Mouse (Mus musculus) liver, embryonic 15.5 days (tissue): ENCODE measurements around the gene Sbno1. TPM values are rescaled to one million over a fixed set of nuclear protein-coding genes. Genes with fewer than 3 reads are reported as not detected.
A peak's percentile ranks its signal among the peaks of the same experiment; 100 is the strongest.

Source experiments
- ATAC-seq: fragments of 200-750 bp; cut with Nextera tagmentation; 2 replicates; pipeline ENCODE4 v1.8.0; 2017; ENCODE audit warnings: moderate number of reproducible peaks, mild to moderate bottlenecking, moderate library complexity; ENCODE audit not compliant: insufficient read depth
- H3K27ac ChIP-seq: fragments of 300-500 bp; sonication (generic); replicated peaks from 2 replicates; pipeline ENCODE4 v1.5.1; 2015; ENCODE audit warnings: mild to moderate bottlenecking, inconsistent platforms
- H3K27me3 ChIP-seq: fragments of 300-500 bp; sonication (generic); 2 replicates; pipeline ENCODE4 v1.6.1; 2015; ENCODE audit warnings: mild to moderate bottlenecking, inconsistent platforms
- H3K36me3 ChIP-seq: fragments of 300-500 bp; sonication (generic); replicated peaks from 2 replicates; pipeline ENCODE4 v1.6.1; 2015; ENCODE audit warnings: moderate library complexity, mild to moderate bottlenecking, inconsistent platforms
- H3K4me1 ChIP-seq: fragments of 300-500 bp; sonication (generic); replicated peaks from 2 replicates; pipeline ENCODE4 v1.6.1; 2015; ENCODE audit warnings: inconsistent platforms
- H3K4me2 ChIP-seq: fragments of 300-500 bp; sonication (generic); 2 replicates; pipeline ENCODE4 v1.6.1; 2015; ENCODE audit warnings: moderate library complexity, mild to moderate bottlenecking, inconsistent platforms
- H3K4me3 ChIP-seq: fragments of 300-500 bp; sonication (generic); replicated peaks from 2 replicates; pipeline ENCODE4 v1.5.1; 2015; ENCODE audit warnings: mild to moderate bottlenecking, inconsistent platforms
- H3K9ac ChIP-seq: fragments of 300-500 bp; sonication (generic); 2 replicates; pipeline ENCODE4 v1.6.1; 2015; ENCODE audit warnings: moderate library complexity, mild to moderate bottlenecking, inconsistent platforms
- H3K9me3 ChIP-seq: fragments of 300-500 bp; sonication (generic); replicated peaks from 2 replicates; pipeline ENCODE4 v1.6.1; 2016; ENCODE audit warnings: inconsistent platforms
- WGBS: fragments of 180-500 bp; shearing (Covaris S2); methylation state at CpG from one replicate; pipeline ENCODE4 v1.1.7; 2015; ENCODE audit warnings: mixed read lengths; ENCODE audit not compliant: insufficient replicate concordance; 5-methylcytosine and 5-hydroxymethylcytosine counted together
- polyA plus RNA-seq: library from polyadenylated mRNA; unstranded; fragments of >200 nt; fragmentation: Nextera tagmentation; extraction: Ambion mirVana; gene quantifications from 2 replicates; pipeline ENCODE4 v1.2.1, GENCODE M21; 2015

Gene Sbno1
- polyA plus RNA-seq, 1 experiment from 2014 or later, result 35.3 TPM

- H3K4me1 ChIP-seq, result peaks cover 43% of the 10 kb centered on the region
Measured at GRCm38 (mm10) chr5:124453339-124454081, 27.7 kb upstream of the Sbno1 start.

GRCm38 (mm10) chr5:124452494-124453228 lies 26.9 kb upstream of the Sbno1 start:
- ATAC-seq, result no peak
- Histone ChIP-seq H3K4me1 (peaks cover 52% of the 10 kb centered on the region), H3K9ac (no peak overlapping the region), H3K4me2 (no peak overlapping the region), H3K9me3 (no peaks in the 10 kb centered on the region), H3K27me3 (no peaks in the 10 kb centered on the region), H3K4me3 (no peak overlapping the region), H3K27ac (no peak overlapping the region), H3K36me3 (peaks cover 100% of the 10 kb centered on the region)
- 78% methylated on average over 15 of the region's 15 CpGs for WGBS

More at GRCm38 (mm10) chr5:124453339-124454081, 27.7 kb upstream of the Sbno1 start:
- Histone ChIP-seq H3K4me2 (no peak overlapping the region), H3K9ac (no peak overlapping the region), H3K9me3 (no peaks in the 10 kb centered on the region), H3K27ac (no peak overlapping the region), H3K27me3 (no peaks in the 10 kb centered on the region), H3K36me3 (peaks cover 100% of the 10 kb centered on the region), H3K4me3 (no peak overlapping the region)
- 89% methylated on average over 13 of the region's 13 CpGs for WGBS
- ATAC-seq, result no peak

- peaks cover 70% of the 10 kb centered on the region for H3K4me1 ChIP-seq
- H3K4me3 ChIP-seq, result 0 out of 2 replicates have a peak overlapping the region, but pooled peaks have one; percentile 14
- peak overlapping the region; percentile 19; the same call in 1 of the 2 replicates for H3K9ac ChIP-seq
- no peaks in the 10 kb centered on the region for H3K27me3 ChIP-seq
- peak overlapping the region; percentile 54 for H3K4me2 ChIP-seq
- no peaks in the 10 kb centered on the region for H3K9me3 ChIP-seq
- ATAC-seq, result peak; percentile 63
- peaks cover 92% of the 10 kb centered on the region for H3K36me3 ChIP-seq
- peak overlapping the region; percentile 83 for H3K27ac ChIP-seq
- 63% methylated on average over 16 of the region's 16 CpGs for WGBS
Measured at GRCm38 (mm10) chr5:124450641-124451340, 25.0 kb upstream of the Sbno1 start.

- peaks cover 72% of the 10 kb centered on the region for H3K4me1 ChIP-seq
- H3K27ac ChIP-seq, result peak overlapping the region; percentile 83
- peak overlapping the region; percentile 7; the same call in 1 of the 2 replicates for H3K4me3 ChIP-seq
- 68% methylated on average over 7 of the region's 7 CpGs for WGBS
- ATAC-seq, result no peak
- H3K4me2 ChIP-seq, result peak overlapping the region; percentile 54
- H3K9me3 ChIP-seq, result no peaks in the 10 kb centered on the region
- no peaks in the 10 kb centered on the region for H3K27me3 ChIP-seq
- peak overlapping the region; percentile 19; the same call in 1 of the 2 replicates for H3K9ac ChIP-seq
- H3K36me3 ChIP-seq, result peaks cover 84% of the 10 kb centered on the region
Measured at GRCm38 (mm10) chr5:124450051-124450450, 24.2 kb upstream of the Sbno1 start.

GRCm38 (mm10) chr5:124449494-124449893 lies 23.7 kb upstream of the Sbno1 start:
- no peaks in the 10 kb centered on the region for H3K9me3 ChIP-seq
- H3K4me1 ChIP-seq, result peaks cover 78% of the 10 kb centered on the region
- H3K36me3 ChIP-seq, result peaks cover 79% of the 10 kb centered on the region
- H3K9ac ChIP-seq, result no peak overlapping the region; the same call in 1 of the 2 replicates
- no peaks in the 10 kb centered on the region for H3K27me3 ChIP-seq
- H3K27ac ChIP-seq, result peak overlapping the region; percentile 83
- H3K4me2 ChIP-seq, result peak overlapping the region; percentile 27
- no peak for ATAC-seq
- H3K4me3 ChIP-seq, result no peak overlapping the region
- 73% methylated on average over 6 of the region's 6 CpGs for WGBS

GRCm38 (mm10) chr5:124446301-124446881 lies 20.6 kb upstream of the Sbno1 start:
- ATAC-seq, result peak; percentile 67
- under 1% methylated on average over 15 of the region's 15 CpGs for WGBS
- no peaks in the 10 kb centered on the region for H3K27me3 ChIP-seq
- peaks cover 94% of the 10 kb centered on the region for H3K4me1 ChIP-seq
- H3K9me3 ChIP-seq, result no peaks in the 10 kb centered on the region
- H3K4me3 ChIP-seq, result peak overlapping the region; percentile 89
- H3K27ac ChIP-seq, result peak overlapping the region; percentile 93
- peak overlapping the region; percentile 99 for H3K4me2 ChIP-seq
- peaks cover 59% of the 10 kb centered on the region for H3K36me3 ChIP-seq
- peak overlapping the region; percentile 93 for H3K9ac ChIP-seq

GRCm38 (mm10) chr5:124445621-124446293 lies 20.0 kb upstream of the Sbno1 start:
- Histone ChIP-seq H3K36me3 (peaks cover 53% of the 10 kb centered on the region), H3K27me3 (no peaks in the 10 kb centered on the region), H3K4me1 (peaks cover 89% of the 10 kb centered on the region), H3K4me3 (peak overlapping the region; percentile 89), H3K4me2 (peak overlapping the region; percentile 99), H3K9ac (peak overlapping the region; percentile 93), H3K27ac (peak overlapping the region; percentile 93), H3K9me3 (no peaks in the 10 kb centered on the region)
- peak; percentile 73 for ATAC-seq
- under 1% methylated on average over 63 of the region's 77 CpGs for WGBS

- Histone ChIP-seq H3K4me2 (peak overlapping the region; percentile 99), H3K4me3 (peak overlapping the region; percentile 89), H3K27ac (peak overlapping the region; percentile 93), H3K36me3 (peaks cover 44% of the 10 kb centered on the region), H3K4me1 (peaks cover 81% of the 10 kb centered on the region), H3K9ac (peak overlapping the region; percentile 93), H3K27me3 (no peaks in the 10 kb centered on the region), H3K9me3 (no peaks in the 10 kb centered on the region)
- 2% methylated on average over 66 of the region's 66 CpGs for WGBS
- peak; percentile 84 for ATAC-seq
Measured at GRCm38 (mm10) chr5:124444661-124445561, 19.1 kb upstream of the Sbno1 start.

- Histone ChIP-seq H3K27ac (peak overlapping the region; percentile 93), H3K9me3 (no peaks in the 10 kb centered on the region), H3K27me3 (no peaks in the 10 kb centered on the region), H3K36me3 (peaks cover 37% of the 10 kb centered on the region), H3K4me2 (peak overlapping the region; percentile 99), H3K9ac (peak overlapping the region; percentile 93), H3K4me3 (peak overlapping the region; percentile 89), H3K4me1 (peaks cover 74% of the 10 kb centered on the region)
- no peak for ATAC-seq
- 62% methylated on average over 3 of the region's 3 CpGs for WGBS
Measured at GRCm38 (mm10) chr5:124444208-124444607, 18.4 kb upstream of the Sbno1 start.
